Comparison of ENCODE assay signal across 7 mouse cellular contexts in genomic region chr12:73997297-73998127, GRCm38 (mm10). TPM values are rescaled to one million over a fixed set of nuclear protein-coding genes. Genes with fewer than 3 reads are reported as not detected.
A peak's percentile ranks its signal among the peaks of the same experiment; 100 is the strongest.
DNase-seq lines count a peak whose midpoint lies in the region; ATAC-seq and TF ChIP-seq lines count a peak whose summit lies in the region.

Gene Syt16, plus strand, starts transcription at chr12:73997661.

- H3K9ac ChIP-seq in midbrain, embryonic 12.5 days (replicated peaks), result peak within 1 kb of the TSS; percentile 73

- H3K4me2 ChIP-seq in midbrain, embryonic 12.5 days (replicated peaks), result peak within 1 kb of the TSS; percentile 83

- no peak for TF ChIP-seq CTCF in layer of hippocampus, adult 2 months (conservative IDR thresholded peaks at IDR 0.05)

- peaks cover 13% of the 10 kb centered on the region for H3K4me1 ChIP-seq in forebrain, embryonic 10.5 days
- H3K4me1 ChIP-seq in midbrain, embryonic 12.5 days, result peaks cover 5% of the 10 kb centered on the region; the same call in 1 of the 2 replicates

- peak; percentile 79 for ATAC-seq in midbrain, embryonic 12.5 days (ENCODE audit: low FRiP score, low read depth)

- DNase-seq in urinary bladder, adult 2 months (ENCODE audit: low spot score), result no peak
- no peak for DNase-seq in urinary bladder, postnatal 36 days (ENCODE audit: low spot score in 2 of 2)
- peak; percentile 27 for DNase-seq in forebrain, embryonic 10.5 days (ENCODE audit: extremely low spot score, low spot score)
- DNase-seq in layer of hippocampus, adult 2 months (ENCODE audit: low spot score in 2 of 2), result peak; percentile 40 to 70
- peak; percentile 12 to 36 for DNase-seq in thymus, postnatal 36 days
- no peak for DNase-seq in ovary, postnatal 10 days (ENCODE audit: low spot score)

- H3K27ac ChIP-seq in forebrain, embryonic 10.5 days, result peak within 1 kb of the TSS; percentile 79
- peak within 1 kb of the TSS; percentile 97 for H3K27ac ChIP-seq in layer of hippocampus, adult 2 months
- no peak within 1 kb of the TSS for H3K27ac ChIP-seq in midbrain, embryonic 12.5 days (replicated peaks)

- H3K9me3 ChIP-seq in forebrain, embryonic 10.5 days, result no peaks in the 10 kb centered on the region
- H3K9me3 ChIP-seq in midbrain, embryonic 12.5 days, result no peaks in the 10 kb centered on the region

- peaks cover 55% of the 10 kb centered on the region for H3K27me3 ChIP-seq in forebrain, embryonic 10.5 days (ENCODE audit: poor library complexity, severe bottlenecking)
- peaks cover 31% of the 10 kb centered on the region for H3K27me3 ChIP-seq in midbrain, embryonic 12.5 days

- peak within 1 kb of the TSS; percentile 65 for H3K4me3 ChIP-seq in forebrain, embryonic 10.5 days
- H3K4me3 ChIP-seq in layer of hippocampus, adult 2 months, result peak within 1 kb of the TSS; percentile 78
- peak within 1 kb of the TSS; percentile 64 for H3K4me3 ChIP-seq in midbrain, embryonic 12.5 days

- no peaks in the 10 kb centered on the region for H3K36me3 ChIP-seq in forebrain, embryonic 10.5 days (replicated peaks)
- no peaks in the 10 kb centered on the region for H3K36me3 ChIP-seq in midbrain, embryonic 12.5 days

- WGBS in forebrain, embryonic 10.5 days, result 1% methylated on average over 47 of the region's 67 CpGs
- WGBS in midbrain, embryonic 12.5 days, result 1% methylated on average over 62 of the region's 67 CpGs

RNA-seq across cellular contexts. Expression of gene Syt16, which starts in this region (rescaled TPM):
- 13.8 and 16.9 TPM in 2 replicates for polyA plus RNA-seq in urinary bladder, adult 2 months (2012; rRNA removed)
- 1.5 and 1.8 TPM in 2 replicates for polyA plus RNA-seq in forebrain, embryonic 10.5 days (2016; fragmentation: Nextera tagmentation; extraction: Ambion mirVana)
- 10 to 100 TPM; 51.5 to 56.6 TPM for total RNA-seq in layer of hippocampus, adult 2 months (2021)
- 14.5 and 15.0 TPM in 2 replicates for polyA plus RNA-seq in midbrain, embryonic 12.5 days (2016; fragmentation: Nextera tagmentation; extraction: Ambion mirVana)

Comparison
In these comparisons a context has a peak if more than half of its experiments do, and no peak if none do; other contexts are left out.
1. DNase-seq: peak in forebrain, embryonic 10.5 days (single experiment), layer of hippocampus, adult 2 months (2 of 2) and thymus, postnatal 36 days (2 of 2); none in urinary bladder, adult 2 months (single experiment), urinary bladder, postnatal 36 days (0 of 2) and ovary, postnatal 10 days (single experiment).
2. Peak in every context shown above with its lines, with median percentiles within 50 percentile points of each other: H3K4me3 ChIP-seq.